Mouse (Mus musculus) bone marrow macrophage, adult 2 months (primary cell): ENCODE measurements around the gene Vps9d1. TPM values are rescaled to one million over a fixed set of nuclear protein-coding genes. Genes with fewer than 3 reads are reported as not detected.

Source experiments
- H3K27ac ChIP-seq: 2 replicates; pipeline ENCODE4 v1.5.1; 2012; ENCODE audit warnings: low read depth, low read length; ENCODE audit not compliant: insufficient read depth
- H3K4me1 ChIP-seq: 2 replicates; pipeline ENCODE4 v1.6.1; 2012; ENCODE audit warnings: low read length; ENCODE audit not compliant: control insufficient read depth, insufficient read depth
- H3K4me3 ChIP-seq: 2 replicates; pipeline ENCODE4 v1.5.1; 2012; ENCODE audit warnings: mild to moderate bottlenecking, low read length, moderate library complexity; ENCODE audit not compliant: insufficient read depth
- CTCF ChIP-seq: IDR thresholded peaks from 2 replicates; pipeline ENCODE4 v1.5.1; 2012; ENCODE audit warnings: low read depth, mild to moderate bottlenecking, low read length, moderate library complexity
- POLR2A ChIP-seq: IDR thresholded peaks from 2 replicates; pipeline ENCODE4 v1.6.1; 2012; ENCODE audit warnings: mild to moderate bottlenecking, low read depth, low read length, borderline replicate concordance
- polyA plus RNA-seq: library from polyadenylated mRNA; stranded (reverse); fragments of >200 nt; gene quantifications from 2 replicates; pipeline ENCODE4 v1.2.4, GENCODE M21; 2012; ENCODE audit not compliant: missing spikeins, insufficient read depth, insufficient read length

The Vps9d1 gene
- polyA plus RNA-seq, 1 experiment: 42.6 TPM

GRCm38 (mm10) chr8:123253451-123254098 lies 573 bp downstream of the Vps9d1 start:
- Histone ChIP-seq H3K4me3 (peak overlapping the region; percentile 90), H3K4me1 (peaks cover 44% of the 10 kb centered on the region), H3K27ac (peak overlapping the region; percentile 72)
- TF ChIP-seq CTCF: no peak
- peak; percentile 49; the same call in 1 of the 2 replicates for TF ChIP-seq POLR2A

GRCm38 (mm10) chr8:123252925-123253324 lies 1.2 kb downstream of the Vps9d1 start:
- H3K27ac ChIP-seq: peak overlapping the region; percentile 72
- peak overlapping the region; percentile 90 for H3K4me3 ChIP-seq
- H3K4me1 ChIP-seq: peaks cover 49% of the 10 kb centered on the region
- no peak for TF ChIP-seq POLR2A
- no peak for TF ChIP-seq CTCF

GRCm38 (mm10) chr8:123250940-123251339 lies 3.2 kb downstream of the Vps9d1 start:
- Histone ChIP-seq H3K27ac (0 out of 2 replicates have a peak overlapping the region, but pooled peaks have one; percentile 14), H3K4me3 (no peak overlapping the region), H3K4me1 (peaks cover 51% of the 10 kb centered on the region)
- TF ChIP-seq CTCF (no peak), POLR2A (no peak)

GRCm38 (mm10) chr8:123248596-123248995 lies 5.6 kb downstream of the Vps9d1 start:
- TF ChIP-seq CTCF (no peak), POLR2A (no peak)
- no peak overlapping the region for H3K4me3 ChIP-seq
- H3K27ac ChIP-seq: peak overlapping the region; percentile 64
- peaks cover 45% of the 10 kb centered on the region for H3K4me1 ChIP-seq

GRCm38 (mm10) chr8:123247748-123248147 lies 6.4 kb downstream of the Vps9d1 start:
- TF ChIP-seq CTCF: no peak
- no peak for TF ChIP-seq POLR2A
- Histone ChIP-seq H3K4me1 (peaks cover 45% of the 10 kb centered on the region), H3K27ac (no peak overlapping the region), H3K4me3 (no peak overlapping the region)

- Histone ChIP-seq H3K4me3 (no peak overlapping the region), H3K27ac (no peak overlapping the region), H3K4me1 (peaks cover 23% of the 10 kb centered on the region)
- TF ChIP-seq POLR2A: no peak
- TF ChIP-seq CTCF: no peak
Observed at GRCm38 (mm10) chr8:123245543-123245942, 8.6 kb downstream of the Vps9d1 start.

GRCm38 (mm10) chr8:123244382-123244781 lies 9.8 kb downstream of the Vps9d1 start:
- H3K4me3 ChIP-seq: no peak overlapping the region
- TF ChIP-seq POLR2A (no peak), CTCF (no peak)
- peaks cover 14% of the 10 kb centered on the region for H3K4me1 ChIP-seq
- no peak overlapping the region for H3K27ac ChIP-seq

- TF ChIP-seq CTCF (0 out of 2 replicates have a peak, but pooled peaks have one; percentile 10), POLR2A (no peak)
- Histone ChIP-seq H3K4me1 (peaks cover 3% of the 10 kb centered on the region), H3K27ac (no peak overlapping the region), H3K4me3 (no peak overlapping the region)
Observed at GRCm38 (mm10) chr8:123243053-123243452, 11.1 kb downstream of the Vps9d1 start.

GRCm38 (mm10) chr8:123242107-123242923 lies 11.8 kb downstream of the Vps9d1 start:
- H3K4me1 ChIP-seq: no peaks in the 10 kb centered on the region
- TF ChIP-seq CTCF (no peak), POLR2A (no peak)
- no peak overlapping the region for H3K27ac ChIP-seq
- H3K4me3 ChIP-seq: no peak overlapping the region

- no peaks in the 10 kb centered on the region for H3K4me1 ChIP-seq
- no peak for TF ChIP-seq CTCF
- TF ChIP-seq POLR2A: no peak
- H3K4me3 ChIP-seq: no peak overlapping the region
- no peak overlapping the region for H3K27ac ChIP-seq
Observed at GRCm38 (mm10) chr8:123239398-123239797, 14.8 kb downstream of the Vps9d1 start.
